Mouse (Mus musculus) embryonic facial prominence, embryonic 10.5 days (tissue): ENCODE measurements around the gene Ppp1r2. TPM values are rescaled to one million over a fixed set of nuclear protein-coding genes. Genes with fewer than 3 reads are reported as not detected.
A peak's percentile ranks its signal among the peaks of the same experiment; 100 is the strongest.

Experiments used
- DNase-seq: peaks from one replicate; pipeline ENCODE4 v3.0.0-alpha.2; 2017; ENCODE audit warnings: low spot score
- H3K27ac ChIP-seq: fragments of 300-500 bp; sonication (generic); replicated peaks from 2 replicates; pipeline ENCODE4 v1.5.1; 2016; ENCODE audit warnings: mild to moderate bottlenecking
- H3K27me3 ChIP-seq: fragments of 300-500 bp; sonication (generic); replicated peaks from 2 replicates; pipeline ENCODE4 v1.6.1; 2016; ENCODE audit warnings: low read depth, mild to moderate bottlenecking; ENCODE audit not compliant: poor library complexity, severe bottlenecking
- H3K36me3 ChIP-seq: fragments of 300-500 bp; sonication (generic); replicated peaks from 2 replicates; pipeline ENCODE4 v1.6.1; 2016; ENCODE audit warnings: mild to moderate bottlenecking, moderate library complexity
- H3K4me1 ChIP-seq: fragments of 300-500 bp; sonication (generic); 2 replicates; pipeline ENCODE4 v1.6.1; 2016
- H3K4me3 ChIP-seq: fragments of 300-500 bp; sonication (generic); 2 replicates; pipeline ENCODE4 v1.5.1; 2016; ENCODE audit warnings: mild to moderate bottlenecking, moderate library complexity
- H3K9me3 ChIP-seq: fragments of 300-500 bp; sonication (generic); 2 replicates; pipeline ENCODE4 v1.6.1; 2016; ENCODE audit warnings: mild to moderate bottlenecking
- WGBS: fragments of 180-500 bp; shearing (Covaris S2); methylation state at CpG from one replicate; pipeline ENCODE4 v1.1.7; 2016; 5-methylcytosine and 5-hydroxymethylcytosine counted together
- polyA plus RNA-seq: library from polyadenylated mRNA; unstranded; fragments of >200 nt; fragmentation: Nextera tagmentation; extraction: Ambion mirVana; gene quantifications from 2 replicates; pipeline ENCODE4 v1.2.1, GENCODE M21; 2016

The Ppp1r2 gene
- polyA plus RNA-seq, 1 experiment from 2014 or later = 91.8 TPM

DNA sequence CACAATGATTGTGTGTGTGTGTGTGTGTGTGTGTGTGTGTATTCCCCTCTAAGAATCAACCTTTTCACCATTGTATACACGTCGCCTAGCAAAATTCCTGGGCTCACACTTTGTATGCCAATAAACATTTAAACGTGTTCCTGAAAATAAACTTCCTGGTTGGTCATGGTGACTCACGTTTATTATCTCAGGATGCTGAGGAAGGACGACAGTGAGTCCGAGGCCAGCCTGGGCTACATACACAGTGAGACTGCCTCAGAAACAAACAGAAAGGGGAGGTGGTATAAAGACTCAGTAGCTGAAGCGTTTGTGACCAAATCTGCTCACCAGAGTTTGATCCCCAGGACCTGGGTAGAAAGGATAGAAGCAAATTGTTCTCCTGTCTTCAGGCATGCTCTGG is 27.6 kb downstream of the Ppp1r2 start:
- Histone ChIP-seq H3K4me3 (no peak overlapping the region), H3K27me3 (no peaks in the 10 kb centered on the region), H3K36me3 (peaks cover 9% of the 10 kb centered on the region), H3K4me1 (no peaks in the 10 kb centered on the region), H3K27ac (no peak overlapping the region), H3K9me3 (no peaks in the 10 kb centered on the region)
- 84% methylated on average over 7 of the region's 7 CpGs for WGBS
- DNase-seq = no peak

DNA sequence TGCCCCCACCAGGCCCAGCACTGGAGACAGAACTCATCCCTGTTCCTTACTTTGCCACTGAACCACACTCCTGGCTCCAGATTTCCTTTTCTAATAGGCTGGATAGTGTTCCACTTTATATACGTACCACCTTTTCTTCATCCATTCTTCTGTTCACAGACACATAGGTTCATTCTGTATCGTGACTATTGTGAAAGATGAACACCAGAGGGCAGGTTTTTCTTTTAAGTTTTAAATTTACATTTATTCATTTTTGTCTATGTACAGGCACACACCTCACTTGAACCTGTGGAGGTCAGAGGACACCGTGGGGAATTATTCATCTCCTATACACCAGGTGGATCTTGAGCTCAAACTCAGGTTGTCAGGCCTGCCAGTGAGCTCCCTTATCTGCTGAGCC is 31.0 kb downstream of the Ppp1r2 start:
- no peaks in the 10 kb centered on the region for H3K9me3 ChIP-seq
- H3K4me1 ChIP-seq = no peaks in the 10 kb centered on the region
- no peaks in the 10 kb centered on the region for H3K27me3 ChIP-seq
- H3K27ac ChIP-seq = no peak overlapping the region
- H3K4me3 ChIP-seq = no peak overlapping the region
- H3K36me3 ChIP-seq = no peaks in the 10 kb centered on the region
- DNase-seq = no peak
- WGBS = 87% methylated on average over 3 of the region's 3 CpGs

DNA sequence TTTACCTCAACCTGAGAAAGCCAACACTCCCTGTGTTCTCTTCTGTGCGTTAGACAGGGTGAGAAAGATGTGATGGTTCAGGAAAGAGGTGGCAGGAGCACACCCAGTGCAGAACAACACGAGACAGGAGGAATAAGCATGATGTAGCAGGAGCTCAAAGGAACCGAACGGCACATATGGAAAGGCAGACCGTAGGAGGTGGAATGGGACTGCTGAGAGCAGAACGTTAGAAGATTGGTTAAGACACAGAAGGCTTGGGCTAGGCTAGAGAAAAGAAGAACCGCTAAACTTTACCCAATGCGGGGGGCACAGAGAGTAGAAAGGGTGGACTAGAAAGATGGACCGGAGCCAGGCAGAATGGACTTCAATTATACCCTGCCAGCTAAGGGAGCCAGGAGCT is 33.6 kb downstream of the Ppp1r2 start:
- WGBS = 90% methylated on average over 9 of the region's 9 CpGs

DNA sequence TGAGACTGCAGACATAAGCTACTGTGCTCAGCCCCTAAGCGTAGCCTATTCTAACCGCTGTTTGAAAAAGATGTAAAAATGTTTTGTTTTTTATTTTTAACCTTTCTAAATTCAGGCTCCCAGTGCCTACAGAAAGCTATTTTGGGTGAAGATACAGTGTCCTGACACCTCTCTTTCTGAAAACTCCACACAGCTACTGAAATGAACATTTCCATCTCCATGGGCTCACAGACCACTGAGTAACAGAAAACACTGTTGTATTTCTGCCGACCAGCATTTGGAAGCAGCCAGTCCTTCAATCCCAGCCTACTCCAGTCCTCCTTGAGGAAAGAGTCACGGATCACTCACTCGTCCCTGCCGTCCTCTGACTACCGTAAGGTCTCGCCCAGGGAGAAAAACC is 34.5 kb downstream of the Ppp1r2 start:
- H3K36me3 ChIP-seq = no peaks in the 10 kb centered on the region
- H3K27ac ChIP-seq = no peak overlapping the region
- H3K4me1 ChIP-seq = peaks cover 15% of the 10 kb centered on the region
- H3K4me3 ChIP-seq = no peak overlapping the region
- H3K9me3 ChIP-seq = no peaks in the 10 kb centered on the region
- 92% methylated on average over 8 of the region's 8 CpGs for WGBS
- no peak for DNase-seq
- H3K27me3 ChIP-seq = no peaks in the 10 kb centered on the region

More for the DNA sequence above, 33.6 kb downstream of the Ppp1r2 start:
- DNase-seq = no peak
- peaks cover 8% of the 10 kb centered on the region for H3K4me1 ChIP-seq
- H3K9me3 ChIP-seq = no peaks in the 10 kb centered on the region
- H3K36me3 ChIP-seq = no peaks in the 10 kb centered on the region
- no peak overlapping the region for H3K4me3 ChIP-seq
- H3K27ac ChIP-seq = no peak overlapping the region
- H3K27me3 ChIP-seq = no peaks in the 10 kb centered on the region

DNA sequence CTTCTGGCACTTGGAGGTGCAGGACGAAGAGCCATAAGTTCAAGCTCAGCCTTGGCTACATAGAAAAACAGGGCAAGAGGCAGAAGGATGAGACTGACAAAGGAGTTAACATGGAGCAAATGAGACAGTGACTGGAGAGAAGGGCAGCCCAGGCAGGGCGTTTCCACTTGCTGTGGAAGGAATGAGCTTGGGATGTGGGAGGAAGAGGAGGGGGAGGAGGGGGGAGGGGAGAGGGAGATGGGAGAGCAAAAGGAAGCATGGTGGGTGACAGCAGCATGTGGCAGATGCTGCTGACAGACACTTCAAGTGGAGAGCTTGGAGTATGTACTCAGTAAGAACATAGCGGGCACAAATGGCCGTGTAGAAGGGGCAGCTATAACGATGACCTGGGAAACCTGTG is 36.8 kb downstream of the Ppp1r2 start:
- peaks cover 38% of the 10 kb centered on the region for H3K4me1 ChIP-seq
- H3K27ac ChIP-seq = no peak overlapping the region
- 65% methylated on average over 5 of the region's 5 CpGs for WGBS
- H3K36me3 ChIP-seq = no peaks in the 10 kb centered on the region
- H3K27me3 ChIP-seq = peaks cover 16% of the 10 kb centered on the region
- no peak for DNase-seq
- H3K9me3 ChIP-seq = no peaks in the 10 kb centered on the region
- H3K4me3 ChIP-seq = no peak overlapping the region

DNA sequence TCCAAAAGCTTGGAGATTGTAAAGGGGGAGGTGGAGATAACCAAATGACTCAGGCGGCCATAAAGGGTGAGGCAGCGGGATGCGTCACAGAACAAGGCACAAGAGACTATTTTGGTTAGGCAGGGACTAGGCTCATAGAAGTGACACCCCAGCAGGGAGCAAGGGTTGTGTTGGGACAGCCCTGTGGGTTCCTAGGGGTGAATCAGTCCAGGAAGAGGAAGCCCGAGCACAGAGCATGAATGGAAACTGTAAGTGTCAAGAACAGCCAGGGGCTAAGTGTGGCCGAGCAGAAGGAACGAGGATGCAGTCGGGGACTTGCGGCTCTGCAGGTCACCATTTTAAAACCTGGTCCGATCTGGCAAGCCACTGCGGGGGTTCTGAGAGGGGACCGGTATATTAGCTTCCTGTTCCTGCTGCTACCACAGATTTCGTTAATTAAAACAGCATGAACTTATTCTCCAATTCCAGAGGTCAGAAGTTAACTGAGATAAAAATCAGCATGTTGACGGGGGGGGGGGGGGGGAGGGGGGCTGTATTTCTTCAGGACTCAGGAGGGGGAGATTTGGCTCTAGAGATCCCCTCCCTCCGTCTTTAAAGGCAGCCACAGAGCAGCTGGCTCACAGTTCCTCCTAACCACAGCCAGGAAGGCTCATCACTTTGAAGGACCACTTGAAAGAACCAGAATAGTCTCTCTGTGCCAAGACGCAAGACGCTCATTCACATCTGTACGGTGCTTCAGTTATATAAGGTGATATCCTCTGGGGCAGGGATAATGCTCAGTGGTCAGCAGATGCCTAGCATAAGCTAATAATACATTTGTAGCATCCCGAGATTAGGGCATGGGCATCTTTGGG is 39.4 kb downstream of the Ppp1r2 start:
- H3K27ac ChIP-seq = peak overlapping the region; percentile 57
- peak overlapping the region; percentile 28 for H3K4me3 ChIP-seq
- no peaks in the 10 kb centered on the region for H3K9me3 ChIP-seq
- H3K36me3 ChIP-seq = no peaks in the 10 kb centered on the region
- H3K4me1 ChIP-seq = peaks cover 40% of the 10 kb centered on the region
- WGBS = 23% methylated on average over 18 of the region's 18 CpGs
- H3K27me3 ChIP-seq = peaks cover 18% of the 10 kb centered on the region
- peak; percentile 60 for DNase-seq

DNA sequence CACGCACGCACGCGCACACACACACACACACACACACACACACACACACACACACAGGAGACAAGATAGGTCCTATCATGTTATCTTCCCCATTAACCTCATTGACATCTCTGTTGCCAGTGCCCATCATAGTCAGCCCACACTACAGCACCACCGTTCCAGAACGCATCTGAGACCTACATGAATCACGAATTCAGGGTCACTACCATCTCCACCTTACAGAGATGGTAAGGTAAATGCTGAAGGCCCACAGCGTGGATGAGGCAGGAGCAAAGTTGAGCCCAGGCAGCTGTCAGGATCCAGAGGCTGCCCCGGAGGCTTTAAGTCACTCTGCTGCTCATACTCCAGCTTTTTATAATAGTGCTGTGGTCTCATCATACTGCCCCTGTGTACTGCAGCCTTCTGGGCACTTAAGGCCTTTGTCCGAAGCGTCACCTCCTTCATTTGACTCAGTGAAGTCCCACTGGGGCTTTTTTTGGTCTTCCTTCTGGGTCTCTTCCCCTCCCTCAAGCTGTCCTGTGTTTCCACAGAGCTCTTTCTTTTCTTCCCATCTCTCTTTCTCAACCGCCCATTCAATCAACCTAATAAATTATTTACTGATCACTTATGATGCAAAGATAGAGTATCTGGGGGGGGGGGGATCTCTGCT is 40.1 kb downstream of the Ppp1r2 start:
- Histone ChIP-seq H3K9me3 (no peaks in the 10 kb centered on the region), H3K27me3 (peaks cover 18% of the 10 kb centered on the region), H3K4me3 (peak overlapping the region; percentile 28; the same call in 1 of the 2 replicates), H3K36me3 (no peaks in the 10 kb centered on the region), H3K4me1 (peaks cover 40% of the 10 kb centered on the region), H3K27ac (peak overlapping the region; percentile 57; the same call in 1 of the 2 replicates)
- DNase-seq = no peak
- 78% methylated on average over 12 of the region's 12 CpGs for WGBS

DNA sequence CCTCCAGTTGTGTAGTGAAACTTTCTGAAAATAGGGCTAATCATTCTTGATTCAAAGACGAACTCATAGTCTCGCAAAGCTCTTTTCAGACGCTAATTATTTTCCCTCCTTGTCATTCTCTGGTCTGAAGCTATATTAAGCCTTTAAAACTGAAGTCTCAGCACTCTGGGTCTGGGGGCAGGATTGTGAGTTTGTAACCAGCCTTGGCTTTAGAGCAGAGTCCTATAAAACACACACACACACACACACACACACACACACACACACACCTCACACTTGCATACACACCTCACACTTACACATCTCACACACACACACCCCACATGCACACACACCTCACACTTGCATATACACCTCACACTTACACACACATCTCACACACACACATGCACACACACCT is 40.7 kb downstream of the Ppp1r2 start:
- Histone ChIP-seq H3K27me3 (peaks cover 18% of the 10 kb centered on the region), H3K36me3 (no peaks in the 10 kb centered on the region), H3K4me3 (no peak overlapping the region), H3K9me3 (no peaks in the 10 kb centered on the region), H3K4me1 (peaks cover 40% of the 10 kb centered on the region), H3K27ac (no peak overlapping the region)
- 65% methylated on average over 3 of the region's 3 CpGs for WGBS
- no peak for DNase-seq

DNA sequence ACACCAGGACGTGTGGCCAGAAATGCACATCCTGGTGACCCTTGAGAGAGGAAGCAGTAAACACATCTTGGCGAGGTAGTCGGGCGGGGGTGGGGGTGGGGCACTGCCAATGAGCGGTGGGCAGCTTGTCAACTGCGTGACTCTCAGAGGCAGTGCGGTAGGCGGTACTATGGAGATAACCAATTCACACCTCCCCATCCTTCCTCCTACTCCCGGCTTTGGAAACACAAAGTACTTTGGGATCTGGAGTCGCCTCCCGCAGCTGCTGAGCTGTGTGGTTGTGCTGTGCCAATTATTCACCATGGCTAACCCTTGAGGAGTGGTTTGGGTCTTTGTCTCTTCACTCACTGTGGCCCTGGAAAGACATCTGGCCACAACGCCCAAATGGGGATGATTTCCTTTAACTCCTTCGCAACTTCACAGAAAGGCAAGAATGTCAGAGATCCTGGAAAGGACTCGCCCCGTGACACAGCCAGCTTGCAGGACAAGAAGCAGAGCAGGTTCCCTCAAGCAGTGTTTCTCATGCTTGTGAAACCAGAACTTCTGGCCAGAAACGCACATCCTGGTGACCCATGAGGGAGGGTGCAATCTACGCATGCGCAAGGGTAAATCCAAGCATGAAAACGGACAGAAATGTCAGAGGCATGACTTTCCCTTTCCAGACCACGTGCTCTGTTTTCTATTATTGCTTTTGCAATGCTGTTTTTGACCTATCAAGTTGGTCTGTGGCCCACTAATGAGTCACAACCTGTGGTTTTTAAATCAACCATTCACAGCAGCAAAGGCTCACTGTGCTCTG is 41.3 kb downstream of the Ppp1r2 start:
- no peak overlapping the region for H3K27ac ChIP-seq
- peaks cover 40% of the 10 kb centered on the region for H3K4me1 ChIP-seq
- H3K27me3 ChIP-seq = peaks cover 18% of the 10 kb centered on the region
- WGBS = 31% methylated on average over 20 of the region's 20 CpGs
- no peaks in the 10 kb centered on the region for H3K36me3 ChIP-seq
- no peaks in the 10 kb centered on the region for H3K9me3 ChIP-seq
- H3K4me3 ChIP-seq = peak overlapping the region; percentile 8; the same call in 1 of the 2 replicates
- peak; percentile 22 for DNase-seq

DNA sequence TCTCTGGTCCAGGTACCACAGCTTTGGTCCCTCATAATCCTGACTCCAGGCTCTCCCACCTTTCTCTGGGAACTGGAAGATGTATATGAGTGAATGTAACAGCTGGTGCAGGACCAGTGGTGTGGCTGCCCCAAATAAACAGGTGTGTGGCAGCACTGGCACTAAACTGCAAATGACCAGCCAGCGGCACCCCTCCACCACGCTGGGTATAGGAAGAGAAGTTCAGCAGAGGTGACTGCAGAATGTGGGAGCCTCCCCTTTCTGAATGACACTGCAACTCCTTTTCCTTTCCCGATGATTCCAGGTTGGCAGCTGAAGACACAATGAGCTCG is 41.9 kb downstream of the Ppp1r2 start:
- 52% methylated on average over 4 of the region's 4 CpGs for WGBS
- H3K4me3 ChIP-seq = peak overlapping the region; percentile 8; the same call in 1 of the 2 replicates

DNA sequence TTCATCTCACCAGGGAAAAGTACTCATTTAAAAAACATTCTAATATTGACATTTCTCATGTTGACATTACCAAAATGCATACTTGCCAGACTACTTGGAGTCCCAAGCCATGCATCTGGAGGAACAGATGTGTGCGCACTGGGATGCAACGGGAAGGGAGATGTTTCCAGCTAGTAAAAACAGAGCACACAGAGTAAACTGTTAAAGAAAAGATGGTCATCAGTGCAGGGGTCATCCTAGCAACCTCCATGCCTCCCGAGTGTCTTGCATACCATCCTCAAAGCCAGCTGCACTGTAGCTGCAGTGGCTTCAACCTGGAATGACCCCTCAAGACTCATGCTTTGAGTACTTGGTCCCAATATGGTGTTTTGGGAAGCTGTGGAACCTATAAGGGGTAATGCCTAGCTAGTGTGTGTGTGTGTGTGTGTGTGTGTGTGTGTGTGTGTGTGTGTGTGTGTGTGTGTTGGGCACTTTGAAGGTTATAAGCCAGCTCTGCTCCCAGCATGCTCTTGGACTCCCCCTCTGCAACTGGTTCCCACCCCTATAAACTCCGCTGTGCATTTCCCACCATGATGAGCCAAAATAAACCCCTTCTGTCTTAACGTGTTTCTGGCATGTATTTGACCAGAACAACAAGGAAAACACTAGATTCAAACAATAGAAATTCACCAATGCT is 42.4 kb downstream of the Ppp1r2 start:
- WGBS = 75% methylated on average over 5 of the region's 5 CpGs
- no peaks in the 10 kb centered on the region for H3K36me3 ChIP-seq
- no peak for DNase-seq
- no peak overlapping the region for H3K4me3 ChIP-seq
- H3K27me3 ChIP-seq = peaks cover 18% of the 10 kb centered on the region
- no peak overlapping the region for H3K27ac ChIP-seq
- H3K4me1 ChIP-seq = peaks cover 32% of the 10 kb centered on the region
- H3K9me3 ChIP-seq = no peaks in the 10 kb centered on the region

More for the DNA sequence above, 41.9 kb downstream of the Ppp1r2 start:
- no peaks in the 10 kb centered on the region for H3K36me3 ChIP-seq
- DNase-seq = no peak
- H3K4me1 ChIP-seq = peaks cover 34% of the 10 kb centered on the region
- no peak overlapping the region for H3K27ac ChIP-seq
- no peaks in the 10 kb centered on the region for H3K9me3 ChIP-seq
- H3K27me3 ChIP-seq = peaks cover 18% of the 10 kb centered on the region

DNA sequence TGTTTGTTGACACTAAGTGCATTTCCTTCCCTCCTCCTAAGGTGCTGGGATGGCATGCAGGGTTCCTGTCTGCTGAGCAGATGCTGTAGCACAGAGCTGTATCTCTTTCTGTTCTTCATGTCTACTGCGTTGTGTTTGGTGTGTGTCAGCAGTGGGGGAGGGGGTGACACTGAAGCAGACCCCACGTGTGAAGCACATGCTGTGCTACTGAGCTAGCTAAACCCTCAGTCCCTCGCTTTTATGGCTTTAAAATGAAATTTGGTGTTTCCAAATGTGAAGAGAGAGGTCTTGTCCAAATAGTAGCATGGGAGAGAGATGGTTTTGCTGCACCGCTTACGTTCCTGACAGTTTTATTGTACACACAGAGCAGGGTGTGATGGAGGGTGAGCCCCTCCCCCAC is 43.5 kb downstream of the Ppp1r2 start:
- H3K9me3 ChIP-seq = no peaks in the 10 kb centered on the region
- no peaks in the 10 kb centered on the region for H3K36me3 ChIP-seq
- WGBS = 78% methylated on average over 5 of the region's 5 CpGs
- H3K27ac ChIP-seq = no peak overlapping the region
- DNase-seq = no peak
- peaks cover 18% of the 10 kb centered on the region for H3K27me3 ChIP-seq
- peaks cover 32% of the 10 kb centered on the region for H3K4me1 ChIP-seq
- H3K4me3 ChIP-seq = no peak overlapping the region
